Mouse (Mus musculus): Measurements from ENCODE around the gene Xpr1.

DNA sequence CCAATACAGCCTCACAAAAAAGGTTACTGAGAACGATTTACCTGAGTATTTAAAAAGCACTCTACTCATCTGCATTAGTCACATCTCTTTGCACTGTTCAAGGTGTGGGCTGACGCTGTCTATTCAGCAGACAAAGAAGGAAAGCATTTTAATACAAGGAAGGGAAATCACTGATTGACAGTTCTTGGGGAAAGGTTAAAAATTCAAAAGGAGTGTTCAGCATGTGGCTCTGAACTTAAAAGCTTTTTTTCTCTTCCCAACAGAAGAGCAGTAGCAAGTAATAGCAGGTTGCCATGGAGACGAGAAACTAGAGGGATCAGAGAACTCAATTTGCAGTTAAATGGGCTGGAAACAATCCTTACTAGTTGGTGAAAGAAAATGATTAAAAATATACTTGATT, 110.3 kb downstream of the Xpr1 start:
- TF ChIP-seq CTCF (IDR thresholded peaks at IDR 0.05; ENCODE audit: low read depth) (no peak), EP300 (IDR thresholded peaks at IDR 0.05; ENCODE audit: low read depth) (no peak)
